Mouse (Mus musculus) heart, embryonic 16.5 days (tissue): Measurements from ENCODE around the gene Atp5g1. TPM values are rescaled to one million over a fixed set of nuclear protein-coding genes. Genes with fewer than 3 reads are reported as not detected.
A peak's percentile ranks its signal among the peaks of the same experiment; 100 is the strongest.

ENCODE experiments used
- ATAC-seq: fragments of 200-750 bp; cut with Nextera tagmentation; replicated peaks from 2 replicates; pipeline ENCODE4 v1.8.0; 2017; ENCODE audit warnings: moderate number of reproducible peaks; ENCODE audit not compliant: insufficient read depth, low FRiP score; ENCODE audit errors: extremely low read depth
- H3K27ac ChIP-seq: fragments of 300-500 bp; sonication (generic); 2 replicates; pipeline ENCODE4 v1.5.1; 2014; ENCODE audit warnings: mild to moderate bottlenecking, low read length, control low read depth, moderate library complexity
- H3K27me3 ChIP-seq: fragments of 300-500 bp; sonication (generic); 2 replicates; pipeline ENCODE4 v1.6.1; 2014; ENCODE audit warnings: low read length, mixed read lengths; ENCODE audit not compliant: control insufficient read depth, insufficient read depth
- H3K36me3 ChIP-seq: fragments of 300-500 bp; sonication (generic); 2 replicates; pipeline ENCODE4 v1.6.1; 2014; ENCODE audit not compliant: control insufficient read depth, insufficient read depth
- H3K4me1 ChIP-seq: fragments of 300-500 bp; sonication (generic); 2 replicates; pipeline ENCODE4 v1.6.1; 2014; ENCODE audit warnings: low read length, mixed read lengths; ENCODE audit not compliant: control insufficient read depth, insufficient read depth
- H3K4me2 ChIP-seq: fragments of 300-500 bp; sonication (generic); 2 replicates; pipeline ENCODE4 v1.6.1; 2014; ENCODE audit warnings: low read depth, mild to moderate bottlenecking, control low read depth, low read length
- H3K4me3 ChIP-seq: fragments of 300-500 bp; sonication (generic); 2 replicates; pipeline ENCODE4 v1.5.1; 2014; ENCODE audit warnings: mild to moderate bottlenecking, control low read depth, low read length
- H3K9ac ChIP-seq: fragments of 300-500 bp; sonication (generic); 2 replicates; pipeline ENCODE4 v1.6.1; 2014; ENCODE audit warnings: low read length, control low read depth
- H3K9me3 ChIP-seq: fragments of 300-500 bp; sonication (generic); replicated peaks from 2 replicates; pipeline ENCODE4 v1.6.1; 2016; ENCODE audit warnings: low read length; ENCODE audit not compliant: control insufficient read depth
- WGBS: fragments of 180-500 bp; shearing (Covaris S2); extraction: QIAGEN DNeasy Blood & Tissue Kit; methylation state at CpG from one replicate; pipeline ENCODE4 v1.1.7; 2014; 5-methylcytosine and 5-hydroxymethylcytosine counted together
- polyA plus RNA-seq: library from polyadenylated mRNA; unstranded; fragments of >200 nt; fragmentation: Nextera tagmentation; extraction: Ambion mirVana; gene quantifications from 2 replicates; pipeline ENCODE4 v1.2.1, GENCODE M21; 2015

Gene Atp5g1
- polyA plus RNA-seq, 1 experiment from 2014 or later = 2,218 TPM

GRCm38 (mm10) chr11:96035133-96035532 is 40.3 kb downstream of the Atp5g1 start:
- H3K27me3 ChIP-seq = no peaks in the 10 kb centered on the region
- peaks cover 7% of the 10 kb centered on the region; the same call in 1 of the 2 replicates for H3K4me1 ChIP-seq
- peak overlapping the region; percentile 82 for H3K9ac ChIP-seq
- ATAC-seq = peak; percentile 45; the same call in 1 of the 2 replicates
- H3K36me3 ChIP-seq = peaks cover 6% of the 10 kb centered on the region
- H3K4me3 ChIP-seq = peak overlapping the region; percentile 81
- no peaks in the 10 kb centered on the region for H3K9me3 ChIP-seq
- H3K27ac ChIP-seq = 0 out of 2 replicates have a peak overlapping the region, but pooled peaks have one; percentile 18
- peak overlapping the region; percentile 77 for H3K4me2 ChIP-seq
- WGBS = 7% methylated on average over 6 of the region's 6 CpGs

- Histone ChIP-seq H3K4me2 (peak within 1 kb of the TSS; percentile 77), H3K36me3 (peaks cover 6% of the 10 kb centered on the region), H3K9me3 (no peaks in the 10 kb centered on the region), H3K4me1 (peaks cover 7% of the 10 kb centered on the region; the same call in 1 of the 2 replicates), H3K9ac (peak within 1 kb of the TSS; percentile 82), H3K4me3 (peak within 1 kb of the TSS; percentile 81), H3K27me3 (no peaks in the 10 kb centered on the region), H3K27ac (peak within 1 kb of the TSS; percentile 61; the same call in 1 of the 2 replicates)
- ATAC-seq = peak; percentile 84
- under 1% methylated on average over 29 of the region's 29 CpGs for WGBS
Observed at GRCm38 (mm10) chr11:96034596-96035052, 40.8 kb downstream of the Atp5g1 start, which contains the start of gene Snf8. Gene Snf8, plus strand, starts transcription at chr11:96034885.

DNA sequence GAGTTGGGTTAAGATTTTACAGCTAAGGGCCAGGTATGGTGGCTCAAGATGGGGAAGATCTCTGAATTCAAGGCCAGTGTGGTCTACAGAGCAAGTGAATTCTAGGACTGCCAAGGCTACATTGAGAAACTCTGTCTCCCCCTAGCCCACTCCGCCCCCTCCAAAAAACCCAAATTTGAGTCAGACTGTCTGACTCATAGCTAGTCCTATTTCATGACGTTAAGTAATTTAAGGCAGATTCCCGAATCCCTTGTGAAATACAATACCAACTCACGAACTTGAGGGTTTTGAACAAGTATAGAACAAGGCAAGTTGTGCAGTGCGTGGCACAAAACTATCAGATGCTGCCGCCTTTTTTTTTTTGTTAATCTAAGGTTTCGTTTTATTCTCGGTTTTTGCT is 41.4 kb downstream of the Atp5g1 start:
- Histone ChIP-seq H3K27me3 (no peaks in the 10 kb centered on the region), H3K4me3 (peak overlapping the region; percentile 81), H3K9ac (peak overlapping the region; percentile 82; the same call in 1 of the 2 replicates), H3K9me3 (no peaks in the 10 kb centered on the region), H3K36me3 (peaks cover 2% of the 10 kb centered on the region; the same call in 1 of the 2 replicates), H3K4me2 (peak overlapping the region; percentile 77), H3K27ac (no peak overlapping the region; the same call in 1 of the 2 replicates), H3K4me1 (peaks cover 7% of the 10 kb centered on the region; the same call in 1 of the 2 replicates)
- ATAC-seq = no peak
- 45% methylated on average over 8 of the region's 8 CpGs for WGBS

DNA sequence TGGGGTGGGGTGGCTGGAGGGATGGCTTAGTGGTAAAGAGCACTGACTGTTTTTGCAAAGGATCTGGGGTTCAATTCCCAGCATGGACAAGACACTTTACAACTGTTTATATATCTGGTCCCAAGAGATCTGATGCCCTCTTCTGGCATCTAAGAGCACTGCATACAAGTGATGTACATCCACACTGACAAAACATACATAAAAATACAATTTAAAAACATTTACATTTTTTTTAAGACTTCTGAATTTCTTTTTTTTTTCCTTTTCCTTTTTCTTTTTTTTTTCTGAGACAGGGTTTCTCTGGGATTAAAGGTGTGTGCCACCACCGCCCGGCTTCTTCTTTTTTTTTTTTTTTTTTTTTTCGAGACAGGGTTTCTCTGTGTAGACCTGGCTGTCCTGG is 42.2 kb downstream of the Atp5g1 start:
- no peak for ATAC-seq
- Histone ChIP-seq H3K4me2 (no peak overlapping the region), H3K4me3 (no peak overlapping the region), H3K27ac (no peak overlapping the region), H3K9ac (no peak overlapping the region), H3K36me3 (no peaks in the 10 kb centered on the region), H3K27me3 (no peaks in the 10 kb centered on the region), H3K9me3 (no peaks in the 10 kb centered on the region), H3K4me1 (peaks cover 7% of the 10 kb centered on the region; the same call in 1 of the 2 replicates)
- 92% methylated on average over 2 of the region's 3 CpGs for WGBS

GRCm38 (mm10) chr11:96031701-96032100 is 43.8 kb downstream of the Atp5g1 start:
- no peaks in the 10 kb centered on the region for H3K27me3 ChIP-seq
- H3K4me1 ChIP-seq = peaks cover 7% of the 10 kb centered on the region; the same call in 1 of the 2 replicates
- no peak overlapping the region for H3K4me2 ChIP-seq
- no peak overlapping the region for H3K4me3 ChIP-seq
- no peak overlapping the region for H3K9ac ChIP-seq
- H3K36me3 ChIP-seq = no peaks in the 10 kb centered on the region
- H3K9me3 ChIP-seq = no peaks in the 10 kb centered on the region
- 72% methylated on average over 2 of the region's 2 CpGs for WGBS
- no peak for ATAC-seq
- no peak overlapping the region for H3K27ac ChIP-seq

DNA sequence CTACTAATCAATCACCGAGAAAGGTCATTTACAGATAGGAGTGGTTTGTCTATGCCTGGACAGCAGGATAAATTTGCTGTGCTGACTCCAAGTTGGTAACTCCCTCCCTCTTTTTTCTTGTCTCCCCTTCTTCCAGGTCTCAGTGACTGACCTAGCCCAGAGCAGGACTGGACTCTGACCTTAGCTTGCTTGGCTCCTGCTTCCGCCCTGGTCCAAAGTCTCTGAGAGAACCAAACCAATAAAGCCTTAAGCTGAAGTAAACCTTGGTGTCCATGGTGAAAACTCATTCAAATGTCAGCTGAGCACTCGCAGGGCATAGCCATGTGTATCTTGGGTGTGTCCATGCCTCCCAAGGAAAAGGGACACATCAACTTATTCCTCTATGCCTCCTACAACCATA is 44.9 kb downstream of the Atp5g1 start:
- Histone ChIP-seq H3K4me2 (no peak overlapping the region), H3K36me3 (no peaks in the 10 kb centered on the region), H3K4me3 (no peak overlapping the region), H3K27me3 (no peaks in the 10 kb centered on the region), H3K4me1 (peaks cover 6% of the 10 kb centered on the region; the same call in 1 of the 2 replicates), H3K9me3 (no peaks in the 10 kb centered on the region), H3K9ac (no peak overlapping the region), H3K27ac (no peak overlapping the region)
- 82% methylated on average over 3 of the region's 3 CpGs for WGBS
- ATAC-seq = no peak

GRCm38 (mm10) chr11:96028130-96028529 is 47.3 kb downstream of the Atp5g1 start:
- no peak overlapping the region for H3K27ac ChIP-seq
- no peak overlapping the region for H3K4me2 ChIP-seq
- H3K36me3 ChIP-seq = no peaks in the 10 kb centered on the region
- no peak overlapping the region for H3K4me3 ChIP-seq
- WGBS = 42% methylated on average over 5 of the region's 5 CpGs
- no peaks in the 10 kb centered on the region for H3K4me1 ChIP-seq
- ATAC-seq = no peak
- H3K9ac ChIP-seq = no peak overlapping the region
- no peaks in the 10 kb centered on the region for H3K27me3 ChIP-seq
- H3K9me3 ChIP-seq = no peaks in the 10 kb centered on the region

DNA sequence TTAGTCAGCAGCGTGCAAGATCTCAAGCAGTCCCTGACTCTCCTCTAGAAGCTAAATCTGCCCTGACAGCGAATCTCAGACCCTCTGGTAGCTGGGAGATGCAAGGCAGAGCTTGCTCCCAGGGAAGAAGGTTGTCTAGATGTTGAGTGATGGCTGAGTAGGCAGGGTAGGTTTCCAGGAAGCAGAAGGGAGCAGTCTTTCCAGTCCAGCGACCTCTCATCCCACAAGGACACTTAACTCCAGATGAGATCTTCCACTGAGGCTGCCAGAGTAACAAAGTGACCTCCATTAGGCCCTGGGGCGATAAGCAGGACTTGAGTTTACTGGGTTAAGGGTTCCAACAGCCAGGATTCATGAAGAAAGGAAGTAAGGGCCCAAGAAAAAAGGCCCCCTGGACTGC is 54.8 kb downstream of the Atp5g1 start:
- Histone ChIP-seq H3K9me3 (no peaks in the 10 kb centered on the region), H3K27me3 (no peaks in the 10 kb centered on the region), H3K36me3 (no peaks in the 10 kb centered on the region), H3K4me3 (no peak overlapping the region), H3K4me2 (no peak overlapping the region), H3K9ac (no peak overlapping the region), H3K27ac (no peak overlapping the region), H3K4me1 (peaks cover 4% of the 10 kb centered on the region)
- 39% methylated on average over 4 of the region's 4 CpGs for WGBS
- ATAC-seq = no peak
